Mouse (Mus musculus): ENCODE measurements at regions not wholly inside any gene's neighbourhood (a gene's known extent, or its start where the extent isn't known, plus 50 kb on each side); places are given as distances from the start of the nearest gene placed in this dataset.
"Not testable (repeated sequence)": the region's sequence is repeated elsewhere in the genome, so short reads cannot be mapped to it uniquely, and the experiment has no call there.

- DNase-seq (ENCODE audit: low spot score in 2 of 2), result no peak
Observed at GRCm38 (mm10) chr3:83416536-83416935, 288.8 kb downstream of the Dchs2 start.

GRCm38 (mm10) chr3:83424267-83424666, 296.5 kb downstream of the Dchs2 start:
- no peak for DNase-seq (ENCODE audit: low spot score in 2 of 2)

GRCm38 (mm10) chr3:83429376-83429775, 301.6 kb downstream of the Dchs2 start:
- no peak for DNase-seq (ENCODE audit: low spot score in 2 of 2)

GRCm38 (mm10) chr3:83446154-83446667, 318.5 kb downstream of the Dchs2 start:
- no peak for DNase-seq (ENCODE audit: low spot score in 2 of 2)

GRCm38 (mm10) chr3:83450662-83451061, 315.5 kb upstream of the Sfrp2 start:
- DNase-seq (ENCODE audit: low spot score in 2 of 2), result no peak

- DNase-seq (ENCODE audit: low spot score in 2 of 2), result no peak
Observed at GRCm38 (mm10) chr3:83451317-83451716, 314.8 kb upstream of the Sfrp2 start.

- no peak for DNase-seq (ENCODE audit: low spot score in 2 of 2)
Observed at GRCm38 (mm10) chr3:83453462-83453861, 312.7 kb upstream of the Sfrp2 start.

GRCm38 (mm10) chr3:83458450-83458849, 307.7 kb upstream of the Sfrp2 start:
- no peak for DNase-seq (ENCODE audit: low spot score in 2 of 2)

GRCm38 (mm10) chr3:83479251-83479650, 286.9 kb upstream of the Sfrp2 start:
- DNase-seq (ENCODE audit: low spot score in 2 of 2), result no peak

- no peak for DNase-seq (ENCODE audit: low spot score in 2 of 2)
Observed at GRCm38 (mm10) chr3:83480176-83480575, 285.9 kb upstream of the Sfrp2 start.

- DNase-seq (ENCODE audit: low spot score in 2 of 2), result no peak
Observed at GRCm38 (mm10) chr3:83486192-83486716, 279.9 kb upstream of the Sfrp2 start.

- DNase-seq (ENCODE audit: low spot score in 2 of 2), result no peak
Observed at GRCm38 (mm10) chr3:83495584-83495983, 270.5 kb upstream of the Sfrp2 start.

- no peak for DNase-seq (ENCODE audit: low spot score in 2 of 2)
Observed at GRCm38 (mm10) chr3:83503901-83504300, 262.2 kb upstream of the Sfrp2 start.

GRCm38 (mm10) chr3:83516614-83517013, 249.5 kb upstream of the Sfrp2 start:
- no peak for DNase-seq (ENCODE audit: low spot score in 2 of 2)

- no peak for DNase-seq (ENCODE audit: low spot score in 2 of 2)
Observed at GRCm38 (mm10) chr3:83517914-83518635, 248.0 kb upstream of the Sfrp2 start.

GRCm38 (mm10) chr3:83530243-83530847, 235.8 kb upstream of the Sfrp2 start:
- no peak for DNase-seq (ENCODE audit: low spot score in 2 of 2)

- not testable (repeated sequence) for DNase-seq (ENCODE audit: low spot score in 2 of 2)
Observed at GRCm38 (mm10) chr3:83536624-83537023, 229.5 kb upstream of the Sfrp2 start.

GRCm38 (mm10) chr3:83537231-83537630, 228.9 kb upstream of the Sfrp2 start:
- no peak for DNase-seq (ENCODE audit: low spot score in 2 of 2)

- DNase-seq (ENCODE audit: low spot score in 2 of 2), result no peak
Observed at GRCm38 (mm10) chr3:83537711-83538110, 228.4 kb upstream of the Sfrp2 start.

- no peak for DNase-seq (ENCODE audit: low spot score in 2 of 2)
Observed at GRCm38 (mm10) chr3:83538898-83539297, 227.2 kb upstream of the Sfrp2 start.

- DNase-seq (ENCODE audit: low spot score in 2 of 2), result no peak
Observed at GRCm38 (mm10) chr3:83540997-83541932, 224.9 kb upstream of the Sfrp2 start.
